Mouse (Mus musculus) retina, adult 2 months (tissue): Measurements from ENCODE around the gene Lrrc42.

ENCODE experiments used
- DNase-seq: peaks from one replicate; pipeline ENCODE4 v3.0.0-alpha.2; 2012; ENCODE audit warnings: low read depth, low spot score

The Lrrc42 gene

DNA sequence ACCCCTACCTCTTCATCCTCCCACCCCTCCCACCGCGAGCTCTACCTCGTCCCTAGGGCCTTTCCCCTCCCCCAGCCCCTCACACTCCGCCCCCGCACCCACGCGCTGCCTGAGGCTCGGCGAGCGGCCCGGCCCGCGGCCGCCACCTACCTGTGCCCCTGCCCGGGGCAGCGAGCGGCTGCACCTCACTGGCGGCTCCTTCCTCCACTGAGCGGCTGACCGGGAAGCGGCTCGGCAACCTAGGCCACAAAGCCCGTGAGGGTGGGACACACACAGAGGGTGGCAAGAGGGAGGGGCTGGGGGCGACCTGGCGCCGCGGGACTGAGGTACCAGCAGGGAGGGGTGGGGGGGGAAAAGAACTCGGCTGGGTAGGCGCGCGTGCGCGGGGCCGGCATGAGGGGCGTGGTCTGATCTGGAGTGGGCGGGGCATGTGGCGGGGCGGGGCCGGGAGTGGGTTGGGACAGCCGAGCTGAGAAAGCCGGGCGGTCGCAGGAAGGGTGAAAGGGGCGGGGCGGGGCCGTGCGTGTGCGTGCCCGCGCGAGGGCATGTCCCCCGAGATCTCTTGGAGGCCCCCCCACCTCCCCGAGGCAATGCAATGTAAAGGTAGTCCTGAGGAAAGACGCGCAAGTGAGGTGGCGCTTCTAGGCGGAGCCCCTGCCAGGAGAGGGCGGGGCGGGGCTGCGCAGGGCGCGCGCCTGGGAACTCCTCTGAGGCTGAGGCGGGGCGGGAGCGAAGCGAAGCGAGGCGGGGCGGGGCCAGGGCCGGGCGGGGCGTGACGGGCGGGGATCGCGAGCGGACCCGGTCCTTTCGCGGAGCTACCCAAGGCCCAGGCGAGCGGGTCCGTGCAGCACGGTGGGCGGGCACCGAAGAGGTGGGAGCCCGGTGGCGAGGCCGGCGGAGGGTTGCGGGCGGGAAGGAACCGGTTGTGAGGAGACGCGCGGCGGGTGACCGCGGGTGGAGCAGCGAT, at the start of gene Lrrc42, which contains the start of gene Hspb11:
Lrrc42 (minus strand) TSS at position 408 of the 967 bp plus-strand sequence.
Hspb11 (plus strand) TSS at position 469 of the 967 bp plus-strand sequence.
- peak; percentile 96 for DNase-seq

DNA sequence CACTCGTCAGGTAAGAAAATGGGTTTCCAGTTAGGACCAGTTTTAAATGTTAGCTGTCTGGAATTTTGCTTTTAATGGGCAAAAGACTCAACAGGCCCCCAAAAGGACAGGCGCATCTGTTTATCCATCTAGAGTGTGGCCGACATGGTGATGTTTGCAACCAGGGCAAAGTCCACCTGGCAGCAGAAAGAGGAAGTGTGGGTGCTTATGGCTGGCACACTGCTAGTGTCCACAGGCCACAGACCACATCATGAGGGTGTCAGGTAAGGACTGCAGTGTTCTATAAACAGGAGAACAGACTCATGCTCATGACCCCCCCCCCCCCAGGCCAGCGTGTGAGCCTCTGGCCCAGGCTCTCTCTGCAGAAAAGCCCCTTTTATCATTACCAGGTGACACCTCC, 49.5 kb upstream of the Lrrc42 start:
- DNase-seq, result no peak

DNA sequence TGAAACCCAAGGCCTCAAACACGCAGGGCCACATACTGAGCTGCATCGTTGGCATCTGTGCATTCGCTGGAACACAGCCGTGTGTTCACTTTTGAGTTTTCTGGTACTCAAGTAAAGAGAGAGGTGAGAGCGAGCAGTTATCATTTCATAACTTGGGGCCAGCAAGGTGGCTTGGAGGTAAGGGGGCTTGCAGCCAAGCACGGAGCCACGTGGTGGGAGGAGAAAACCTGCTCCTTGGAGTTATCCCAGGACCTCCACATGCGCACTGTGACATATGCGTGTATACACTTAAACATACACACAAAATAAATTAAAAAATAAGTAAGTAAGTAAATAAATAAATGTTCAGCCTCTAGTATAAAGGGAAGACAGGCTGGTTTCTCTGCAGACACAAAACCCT, 48.9 kb upstream of the Lrrc42 start:
- no peak for DNase-seq

DNA sequence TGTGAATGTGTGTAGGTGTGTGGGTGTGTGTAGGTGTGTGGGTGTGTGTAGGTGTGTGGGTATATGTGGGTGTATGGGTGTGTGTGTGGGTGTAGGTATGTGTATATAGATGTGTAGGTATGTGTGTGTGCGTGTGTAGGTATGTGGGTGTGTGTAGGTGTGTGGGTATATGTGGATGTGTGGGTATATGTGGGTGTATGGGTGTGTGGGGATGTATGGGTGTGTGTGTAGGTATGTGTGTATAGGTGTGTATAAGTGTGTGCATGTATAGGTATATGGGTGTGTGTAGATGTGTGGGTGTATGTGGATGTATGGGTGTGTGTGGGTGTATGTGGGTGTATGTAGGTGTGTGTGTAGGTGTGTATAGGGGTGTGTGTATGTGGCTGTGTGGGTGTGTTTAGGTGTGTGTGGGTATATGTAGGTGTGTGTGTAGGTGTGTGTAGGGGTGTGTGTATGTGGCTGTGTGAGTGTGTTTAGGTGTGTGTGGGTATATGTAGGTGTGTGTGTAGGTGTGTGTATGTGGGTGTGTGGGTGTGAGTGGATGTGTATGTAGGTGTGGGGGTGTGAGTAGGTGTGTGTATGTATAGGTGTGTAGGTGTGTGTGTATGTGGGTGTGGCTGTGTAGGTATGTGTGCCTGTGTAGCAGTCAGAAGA, 47.7 kb upstream of the Lrrc42 start:
- DNase-seq, result no peak

DNA sequence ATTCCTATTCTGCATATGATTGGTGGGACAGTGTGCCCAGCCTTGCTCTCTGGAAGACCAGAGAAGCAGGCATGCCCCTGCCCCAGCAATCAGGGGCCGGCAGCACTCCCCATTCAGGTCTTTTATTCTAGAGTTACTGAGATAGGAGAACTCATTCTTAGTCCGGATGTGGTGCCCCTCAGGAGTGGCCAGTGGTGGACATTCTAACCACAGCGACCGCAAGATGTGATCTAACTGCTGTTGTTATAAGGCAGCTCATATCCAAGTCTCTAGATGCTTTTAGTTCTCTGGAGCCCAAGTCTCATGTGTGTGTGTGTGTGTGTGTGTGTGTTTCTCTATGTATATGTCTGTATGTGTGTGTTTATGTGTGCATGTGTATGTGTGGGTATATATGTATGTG, 47.0 kb upstream of the Lrrc42 start:
- no peak for DNase-seq

DNA sequence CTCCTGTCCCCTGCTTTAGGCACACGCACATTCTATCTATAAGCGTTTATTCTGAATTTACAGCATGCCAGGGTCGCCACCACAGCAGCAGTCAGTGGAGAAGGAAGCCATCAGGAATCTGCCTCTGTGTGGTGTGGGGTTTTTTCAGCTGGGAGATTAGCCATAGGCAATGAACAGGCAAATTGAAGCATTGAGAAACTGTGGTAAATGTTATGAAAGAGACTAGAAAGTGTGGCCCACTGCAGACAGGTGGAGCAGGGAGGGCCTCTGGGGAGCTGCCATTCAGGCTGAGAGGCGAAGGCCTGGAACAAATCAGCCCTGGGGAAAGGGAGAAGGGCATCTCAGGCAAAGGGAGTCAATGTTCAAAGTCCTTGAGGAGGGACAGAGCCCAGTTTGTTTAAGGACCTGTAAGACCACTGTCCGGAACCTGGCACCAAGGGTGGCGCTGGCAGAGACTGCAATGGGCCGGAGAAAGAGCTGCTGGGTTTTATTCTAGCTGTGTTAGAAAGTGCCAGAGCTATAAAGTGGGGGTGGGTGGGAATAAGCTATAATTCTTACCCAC, 46.5 kb upstream of the Lrrc42 start:
- DNase-seq, result no peak

DNA sequence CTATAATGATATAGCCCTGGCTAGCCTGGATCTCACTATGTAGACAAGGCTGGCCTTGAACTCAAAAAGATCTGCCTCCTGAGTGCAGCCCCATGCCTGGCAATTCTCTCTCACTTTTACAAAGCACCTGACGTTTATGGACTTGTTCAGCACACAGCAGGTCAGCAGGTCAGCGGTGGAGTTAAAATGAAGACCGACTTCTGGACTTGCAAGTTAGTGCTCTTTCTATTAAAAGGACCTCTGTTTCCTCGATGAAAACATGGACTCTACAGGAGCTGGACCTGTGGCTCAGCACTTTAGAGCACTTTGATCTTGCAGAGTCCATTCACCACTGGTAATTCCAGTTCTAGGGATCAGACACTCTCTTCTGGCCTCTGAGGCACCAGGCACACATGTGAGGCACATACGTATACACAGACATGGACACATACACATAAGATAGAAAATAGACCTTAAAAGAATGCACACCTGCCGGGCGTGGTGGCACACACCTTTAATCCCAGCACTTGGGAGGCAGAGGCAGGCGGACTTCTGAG, 44.8 kb upstream of the Lrrc42 start:
- DNase-seq, result no peak

DNA sequence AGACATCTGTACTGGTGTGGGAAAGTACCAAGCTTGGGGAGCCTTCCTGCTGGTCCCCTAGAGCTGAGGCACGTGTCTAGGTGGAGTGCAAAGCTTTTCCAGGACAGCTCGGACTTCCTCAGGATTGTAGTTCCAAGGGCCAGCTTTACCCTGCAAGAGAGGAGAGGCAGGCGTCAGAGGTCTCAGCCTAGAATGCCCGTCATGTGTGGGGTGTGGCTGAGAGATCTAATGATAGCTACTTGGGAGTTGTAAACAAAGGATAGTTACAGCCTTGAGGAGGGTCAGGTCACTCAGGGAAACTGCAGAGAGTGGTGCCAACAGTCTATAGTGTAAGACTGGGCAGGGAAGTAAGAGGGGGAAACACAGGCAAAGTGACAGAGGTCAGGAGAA, 38.9 kb upstream of the Lrrc42 start:
- no peak for DNase-seq

DNA sequence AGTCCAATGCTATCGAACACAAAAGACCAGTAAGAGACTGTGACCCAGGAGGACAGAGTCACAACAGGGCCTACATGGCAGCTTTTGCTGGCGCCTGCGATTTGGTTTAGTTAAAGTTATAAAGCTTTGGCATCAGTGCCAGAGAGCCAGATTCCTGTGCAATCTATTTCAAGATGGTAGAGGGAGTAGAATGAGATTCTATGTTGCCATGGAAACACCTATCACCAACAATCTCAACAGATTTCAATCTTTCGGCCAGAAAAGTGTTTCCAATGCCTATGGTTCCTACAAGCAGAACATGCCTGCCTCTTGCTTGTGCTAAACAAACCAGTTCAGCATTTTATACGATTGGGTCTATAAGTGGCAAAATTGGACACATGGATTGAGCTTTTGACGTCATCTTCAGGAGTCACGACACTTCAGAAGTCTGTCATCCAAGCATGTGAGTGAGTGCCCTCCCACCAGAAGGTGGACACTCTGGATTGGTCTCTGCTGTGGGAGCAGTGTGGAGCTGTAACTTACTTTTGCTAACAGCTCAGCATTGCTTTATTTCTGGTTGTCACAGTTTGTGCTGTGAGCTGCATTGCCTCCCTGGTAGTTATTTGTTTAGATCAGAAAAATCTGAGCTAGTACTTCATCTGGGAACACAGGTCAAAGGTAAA, 38.4 kb upstream of the Lrrc42 start:
- no peak for DNase-seq

DNA sequence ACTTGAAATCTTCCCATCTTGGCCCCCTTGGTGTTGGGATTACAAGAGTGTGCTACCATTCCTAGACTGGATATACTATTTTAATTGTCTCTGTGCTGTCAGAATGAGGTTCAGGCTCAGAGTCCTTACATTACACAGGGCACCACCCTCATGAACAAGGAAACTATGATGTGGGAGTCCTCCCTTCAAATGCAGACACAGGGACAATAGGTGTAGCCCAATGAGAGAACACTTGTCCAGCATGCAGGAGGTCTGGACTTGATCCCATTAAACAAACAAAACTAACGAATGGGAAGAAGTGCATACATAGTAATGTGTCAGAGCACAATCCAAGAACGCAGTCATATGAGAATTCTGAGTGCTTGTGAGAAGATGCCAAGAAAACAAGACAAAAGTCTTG, 34.2 kb upstream of the Lrrc42 start:
- no peak for DNase-seq

DNA sequence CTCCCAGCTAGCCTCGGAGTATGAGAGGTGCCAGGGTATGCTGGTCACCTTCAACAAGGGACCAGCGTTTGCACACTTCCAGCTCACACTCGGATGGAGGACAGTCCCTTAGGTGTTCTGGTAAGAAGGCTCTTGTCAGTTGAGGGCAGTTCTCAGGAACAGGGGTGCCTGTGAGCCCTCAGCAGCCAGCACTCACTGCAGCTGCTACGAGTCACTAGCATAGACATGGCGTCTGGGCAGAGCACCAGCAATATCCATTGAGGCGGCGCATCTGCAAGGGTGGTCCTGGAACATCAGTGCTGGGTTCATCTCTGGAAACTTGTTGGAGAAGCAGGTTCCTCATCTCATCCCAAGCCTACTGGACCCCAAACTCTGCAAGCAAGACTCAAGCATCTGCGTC, 33.1 kb upstream of the Lrrc42 start:
- no peak for DNase-seq

DNA sequence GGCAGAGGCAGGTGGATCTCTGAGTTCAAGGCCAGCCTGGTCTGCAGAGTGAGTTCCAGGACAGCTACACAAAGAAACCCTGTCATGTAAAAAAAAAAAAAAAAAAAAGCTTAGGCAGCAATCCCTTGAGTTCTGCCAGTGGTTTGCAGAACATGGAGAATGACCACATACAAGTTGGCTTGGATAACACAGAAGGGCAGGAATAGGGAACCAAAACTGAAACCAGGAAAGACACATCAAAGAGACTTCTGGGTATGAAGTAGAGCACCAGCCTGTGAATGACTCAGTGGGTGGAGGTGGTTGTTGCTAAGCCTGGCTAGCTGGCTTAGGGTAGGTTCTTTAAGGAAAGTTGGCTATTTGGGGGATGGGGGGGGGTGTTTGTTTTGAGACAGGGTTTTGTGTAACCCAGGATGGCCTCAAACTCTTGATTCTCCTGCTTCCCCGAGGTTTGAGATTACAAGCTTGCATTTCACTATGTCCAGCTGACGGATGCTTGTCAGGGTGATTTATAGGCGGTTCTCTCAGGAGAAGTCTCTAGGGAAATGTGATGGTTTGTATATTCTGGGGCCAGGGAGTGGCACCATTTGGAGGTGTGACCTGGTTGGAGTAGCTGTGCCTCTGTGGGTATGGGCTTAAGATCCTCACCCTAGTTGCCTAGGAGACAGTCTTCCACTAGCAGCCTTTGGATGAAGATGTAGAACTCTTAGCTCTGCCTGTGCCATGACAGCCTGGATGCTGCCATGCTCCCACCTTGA, 32.3 kb upstream of the Lrrc42 start:
- DNase-seq, result no peak

DNA sequence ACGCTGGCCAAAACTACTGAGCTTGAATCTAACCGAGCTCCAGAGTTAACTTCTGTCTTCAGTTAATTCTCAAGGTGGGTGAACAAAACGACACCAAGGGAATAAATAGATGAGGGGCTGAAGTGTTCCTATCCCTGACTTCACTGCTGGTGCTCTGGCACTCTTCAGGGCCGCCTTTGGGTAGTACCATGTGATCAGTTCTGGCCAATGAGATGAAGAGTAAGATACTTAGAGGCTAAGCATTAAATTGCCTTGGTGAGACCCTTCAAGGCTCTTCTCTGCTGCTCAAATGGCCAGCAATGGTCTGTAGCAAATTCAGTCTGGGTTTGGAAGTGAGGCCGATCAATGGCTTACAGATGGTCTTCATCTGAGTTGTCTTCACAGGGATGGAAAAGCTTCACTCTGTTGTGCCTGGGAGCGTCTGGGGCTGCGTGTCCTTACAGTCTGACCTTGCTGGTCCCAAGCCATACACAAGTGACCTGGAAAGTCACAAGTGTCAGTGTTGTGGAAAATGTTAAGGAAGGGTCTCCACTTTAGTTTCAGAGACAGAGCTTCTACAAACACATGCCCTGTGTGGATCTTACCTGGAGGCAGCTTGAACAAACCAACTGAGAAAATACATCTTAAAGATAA, 27.6 kb upstream of the Lrrc42 start:
- no peak for DNase-seq

DNA sequence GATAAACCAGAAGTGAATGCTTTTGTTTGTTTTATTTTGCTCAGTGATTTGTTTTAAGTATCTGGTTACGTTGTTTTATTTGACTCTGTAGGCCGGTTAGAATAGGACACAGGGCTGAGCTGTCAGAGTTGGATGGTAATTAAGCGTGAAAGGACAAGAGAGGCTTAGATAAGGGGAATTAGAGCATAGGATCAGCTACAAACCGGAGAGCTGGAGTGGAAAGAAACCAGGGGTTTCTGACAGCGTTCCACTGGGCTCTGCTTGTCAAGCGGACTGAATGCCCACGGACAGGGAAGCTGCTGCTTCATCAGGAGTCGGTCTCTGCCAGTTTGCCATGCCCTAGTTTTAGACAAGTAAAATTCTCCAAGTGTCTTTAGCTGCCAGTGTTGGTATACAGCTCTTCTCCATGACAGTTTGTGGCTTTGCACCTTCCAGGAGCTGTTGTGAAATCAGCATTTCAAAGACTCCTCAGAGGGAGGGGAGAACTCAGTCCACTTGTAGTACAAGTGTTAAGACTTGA, 24.9 kb upstream of the Lrrc42 start:
- DNase-seq, result peak; percentile 76

DNA sequence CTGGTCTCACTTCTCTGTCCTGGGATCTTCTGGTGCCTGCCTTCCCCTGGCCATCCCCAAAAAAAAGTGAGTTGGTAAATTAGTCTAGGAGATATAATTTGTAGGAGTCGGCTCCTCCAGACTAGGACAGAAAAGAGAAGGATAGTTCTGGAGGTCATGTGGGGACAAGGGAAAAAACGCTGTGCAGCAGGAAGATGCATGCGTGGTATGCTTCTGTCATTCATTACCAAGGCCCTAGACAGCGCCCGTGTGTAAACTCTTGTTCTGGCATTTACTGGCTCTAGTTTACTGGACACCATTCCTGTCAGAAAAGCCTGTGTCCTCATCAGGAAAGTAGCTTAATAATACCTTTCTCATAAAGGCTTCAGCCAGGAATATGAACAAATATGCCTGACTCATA, 21.2 kb upstream of the Lrrc42 start:
- no peak for DNase-seq

DNA sequence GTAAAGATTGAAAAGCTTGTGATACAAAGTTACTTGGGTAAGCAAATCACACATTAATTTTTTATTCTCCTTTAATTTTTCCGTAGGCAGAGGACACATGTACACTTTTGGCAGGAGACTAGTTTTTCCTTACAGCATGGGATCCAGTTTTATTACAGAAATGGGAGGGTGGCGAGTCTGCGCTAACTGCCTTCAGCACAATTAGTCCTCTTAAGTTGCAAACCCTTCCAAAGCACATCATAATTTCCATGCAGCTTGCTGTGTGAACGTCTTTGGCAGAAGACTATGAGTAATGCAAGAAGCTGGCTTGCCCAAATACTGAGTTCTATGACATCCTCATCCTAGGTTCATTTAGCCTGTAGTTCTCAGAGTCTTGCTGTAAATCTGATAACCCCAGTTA, 20.4 kb upstream of the Lrrc42 start:
- no peak for DNase-seq

DNA sequence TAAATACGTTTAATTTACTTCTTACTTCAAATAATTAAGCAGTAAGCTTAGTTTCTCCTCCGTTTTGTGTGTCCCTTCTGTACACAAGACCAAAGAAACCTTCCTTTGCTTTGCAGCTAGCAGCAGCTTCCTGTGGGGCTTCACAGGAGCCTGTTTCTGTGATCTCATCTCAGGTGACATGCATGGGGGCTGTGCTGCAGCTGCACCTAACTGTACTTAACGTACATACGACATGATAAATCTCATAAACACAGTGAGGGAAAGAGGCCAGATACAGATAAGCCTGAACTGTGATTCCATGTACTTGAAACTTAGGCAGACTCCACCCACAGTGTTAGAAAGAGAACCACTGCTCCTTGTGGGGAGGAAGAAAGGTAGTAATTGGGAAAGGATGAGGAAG, 6.7 kb upstream of the Lrrc42 start:
- DNase-seq, result no peak

DNA sequence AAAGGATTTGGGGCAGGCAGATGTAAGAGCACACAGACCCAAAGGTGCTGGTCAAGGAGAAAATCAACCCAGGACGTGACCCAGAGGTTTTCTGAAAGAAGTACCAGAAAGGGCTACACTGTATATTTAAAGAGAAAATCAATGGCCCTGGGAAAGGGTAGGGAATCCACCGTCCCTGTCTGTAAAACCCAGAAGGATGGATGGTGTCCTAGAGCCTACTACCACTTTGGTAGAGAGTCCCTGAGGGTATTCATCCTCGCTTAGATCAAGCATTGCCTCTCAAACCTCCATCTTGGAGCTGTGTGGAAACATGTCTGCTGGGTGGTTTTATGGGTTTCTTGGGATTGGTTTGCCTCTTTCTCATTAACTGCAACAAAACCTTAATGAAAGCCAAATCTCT, 1.1 kb upstream of the Lrrc42 start:
- no peak for DNase-seq

DNA sequence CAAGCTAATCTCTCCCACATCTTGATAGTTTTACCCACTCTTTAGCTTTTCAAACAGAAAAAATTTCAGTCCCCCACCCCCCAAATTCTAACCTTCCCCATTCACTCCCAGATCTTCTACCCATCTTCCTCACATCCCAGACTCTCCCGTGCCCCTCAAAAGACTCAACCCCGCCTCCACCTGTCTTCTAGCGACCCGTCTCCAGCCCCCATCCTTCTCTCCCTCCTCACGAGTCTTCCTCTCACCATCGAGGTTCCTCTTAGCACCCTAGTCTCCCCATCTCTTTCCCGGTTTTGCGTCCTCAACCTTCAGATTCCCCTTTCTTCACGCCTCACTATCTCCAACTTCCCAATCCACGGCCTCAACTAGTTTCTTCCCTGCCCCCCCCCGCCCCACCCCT, 810 bp downstream of the Lrrc42 start:
- DNase-seq, result no peak

DNA sequence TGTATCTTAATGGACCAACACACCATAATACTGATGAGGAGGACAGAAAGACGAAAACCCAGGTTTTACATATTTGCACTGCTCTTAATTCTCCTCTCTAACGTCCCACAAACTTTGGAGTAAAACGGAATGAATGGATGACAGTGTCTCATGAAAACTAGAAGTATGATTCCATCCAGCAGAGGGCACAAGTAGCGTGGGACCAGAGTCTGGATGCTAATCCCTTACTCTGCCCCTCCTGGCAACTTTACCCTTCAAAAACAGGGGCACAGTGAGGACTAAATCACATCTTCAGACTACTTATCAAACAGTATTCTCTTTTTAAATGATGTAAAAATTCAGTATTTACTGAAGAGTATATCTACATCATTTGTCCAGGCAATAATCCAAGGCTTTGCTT, 2.8 kb downstream of the Lrrc42 start:
- peak; percentile 48 for DNase-seq
